Mouse (Mus musculus): Measurements from ENCODE around the gene Cptp. TPM values are rescaled to one million over a fixed set of nuclear protein-coding genes. Genes with fewer than 3 reads are reported as not detected.

Gene Cptp
- total and polyA plus RNA-seq, 3 experiments: 14.0 to 22.6 TPM; not detected in 1

GRCm38 (mm10) chr4:155894311-155894881 lies 25.2 kb upstream of the Cptp start:
- Histone ChIP-seq H3K27ac (ENCODE audit: control insufficient read depth, low read depth, low read length) (peak overlapping the region; percentile 75), H3K4me3 (ENCODE audit: control insufficient read depth in 1 of 2, insufficient read depth in 1 of 2, low read depth in 2 of 2, low read length in 2 of 2) (peak overlapping the region; percentile 20 to 88), H3K4me1 (ENCODE audit: control insufficient read depth in 1 of 2, insufficient read depth in 2 of 2, low read length in 2 of 2) (peaks cover 5 to 17% of the 10 kb centered on the region in 2 experiments; a peak in 3 of 4 replicates), H3K79me2 (ENCODE audit: control insufficient read depth, insufficient read depth, low read length, poor library complexity) (peaks cover 50% of the 10 kb centered on the region), H3K27me3 (ENCODE audit: control insufficient read depth in 1 of 2, insufficient read depth in 2 of 2, low read length in 2 of 2) (no peaks in the 10 kb centered on the region), H3K9ac (ENCODE audit: control insufficient read depth, low read depth, low read length, poor library complexity, severe bottlenecking) (peak overlapping the region; percentile 89), H3K36me3 (ENCODE audit: control insufficient read depth in 1 of 2, insufficient read depth in 2 of 2, low read length in 2 of 2) (peaks cover 0 to 4% of the 10 kb centered on the region in 2 experiments; a peak in 3 of 4 replicates), H3K9me3 (replicated peaks; ENCODE audit: insufficient read depth, low read length) (no peaks in the 10 kb centered on the region)
- TF ChIP-seq BHLHE40 (IDR thresholded peaks at IDR 0.05; ENCODE audit: borderline replicate concordance, low read depth, low read length) (no peak), MAX (IDR thresholded peaks at IDR 0.05; ENCODE audit: low read length) (peak; percentile 35; the same call in 1 of the 2 replicates), GABPA (IDR thresholded peaks at IDR 0.05; ENCODE audit: low read depth, low read length) (peak; percentile 65; the same call in 1 of the 2 replicates), E2F4 (IDR thresholded peaks at IDR 0.05; ENCODE audit: borderline replicate concordance, low read depth, low read length) (no peak), SIN3A (IDR thresholded peaks at IDR 0.05; ENCODE audit: low read length) (peak; percentile 86), MAZ (IDR thresholded peaks at IDR 0.05; ENCODE audit: low read depth, low read length) (0 out of 2 replicates have a peak, but pooled peaks have one; percentile 73), MYC (IDR thresholded peaks at IDR 0.05; ENCODE audit: low read depth, low read length) (peak; percentile 62; the same call in 1 of the 2 replicates), ETS1 (IDR thresholded peaks at IDR 0.05; ENCODE audit: low read depth, low read length) (peak; percentile 65), HCFC1 (IDR thresholded peaks at IDR 0.05; ENCODE audit: low read depth, low read length) (peak; percentile 75), MAFK (IDR thresholded peaks at IDR 0.05; ENCODE audit: borderline replicate concordance, low read depth, low read length) (peak; percentile 75), KAT2A (conservative IDR thresholded peaks at IDR 0.05; ENCODE audit: low read depth, low read length) (no peak), EP300 (IDR thresholded peaks at IDR 0.05; ENCODE audit: low read depth in 1 of 2, low read length in 2 of 2) (peak; percentile 8 to 48; a peak in 1 of 4 replicates), TAL1 (IDR thresholded peaks at IDR 0.05; ENCODE audit: low read length) (peak; percentile 44), NRF1 (IDR thresholded peaks at IDR 0.05; ENCODE audit: insufficient read depth, low read depth, low read length, poor library complexity, severe bottlenecking) (0 out of 2 replicates have a peak, but pooled peaks have one; percentile 21), ELF1 (IDR thresholded peaks at IDR 0.05; ENCODE audit: low read depth, low read length) (peak; percentile 81), MXI1 (IDR thresholded peaks at IDR 0.05; ENCODE audit: low read depth, low read length) (peak; percentile 71)
- peak; percentile 93 for DNase-seq (ENCODE audit: low read depth, low spot score)

GRCm38 (mm10) chr4:155893212-155893690 lies 24.0 kb upstream of the Cptp start:
- Histone ChIP-seq H3K27me3 (ENCODE audit: control insufficient read depth in 1 of 2, insufficient read depth in 2 of 2, low read length in 2 of 2) (no peaks in the 10 kb centered on the region), H3K9me3 (replicated peaks; ENCODE audit: insufficient read depth, low read length) (no peaks in the 10 kb centered on the region), H3K4me1 (ENCODE audit: control insufficient read depth in 1 of 2, insufficient read depth in 2 of 2, low read length in 2 of 2) (peaks cover 5 to 17% of the 10 kb centered on the region in 2 experiments; a peak in 3 of 4 replicates), H3K79me2 (ENCODE audit: control insufficient read depth, insufficient read depth, low read length, poor library complexity) (peaks cover 50% of the 10 kb centered on the region), H3K27ac (ENCODE audit: control insufficient read depth, low read depth, low read length) (peak overlapping the region; percentile 25; the same call in 1 of the 2 replicates), H3K36me3 (ENCODE audit: control insufficient read depth in 1 of 2, insufficient read depth in 2 of 2, low read length in 2 of 2) (peaks cover 0 to 4% of the 10 kb centered on the region in 2 experiments; a peak in 3 of 4 replicates), H3K9ac (ENCODE audit: control insufficient read depth, low read depth, low read length, poor library complexity, severe bottlenecking) (peak overlapping the region; percentile 89), H3K4me3 (ENCODE audit: control insufficient read depth in 1 of 2, insufficient read depth in 1 of 2, low read depth in 2 of 2, low read length in 2 of 2) (peak overlapping the region; percentile 79 to 88)
- no peak for TF ChIP-seq USF1 (IDR thresholded peaks at IDR 0.05; ENCODE audit: low read depth, low read length)
- TF ChIP-seq MAX (IDR thresholded peaks at IDR 0.05; ENCODE audit: low read length): peak; percentile 38; the same call in 1 of the 2 replicates
- DNase-seq (ENCODE audit: low read depth, low spot score): peak; percentile 43
